Mouse (Mus musculus): ENCODE data around the gene G0s2. TPM values are rescaled to one million over a fixed set of nuclear protein-coding genes. Genes with fewer than 3 reads are reported as not detected.

G0s2 gene
- polyA plus RNA-seq, 1 experiment from 2014 or later = 11.0 TPM

DNA sequence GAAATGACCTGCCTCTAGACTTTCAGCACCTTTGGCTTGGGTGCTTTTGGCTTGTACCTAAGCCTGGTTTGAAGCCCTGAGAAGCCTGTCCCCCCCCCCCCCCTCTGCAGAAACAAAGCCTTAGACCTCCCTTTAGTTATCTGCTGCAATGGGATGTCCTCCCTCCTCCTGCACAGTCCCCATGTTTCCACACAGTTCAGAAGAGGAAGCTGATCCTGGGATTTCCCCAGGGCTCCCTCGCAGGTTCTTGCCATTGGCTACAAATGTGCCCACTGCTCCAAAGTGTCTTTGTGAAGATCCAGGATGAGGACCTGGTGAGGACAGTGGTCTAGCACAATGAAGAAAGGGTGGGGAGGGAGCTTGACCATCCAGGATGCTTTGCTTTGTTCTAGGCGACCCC is 30.1 kb upstream of the G0s2 start:
- Histone ChIP-seq H3K9me3 (no peaks in the 10 kb centered on the region), H3K27me3 (peaks cover 25% of the 10 kb centered on the region; the same call in 1 of the 2 replicates), H3K9ac (replicated peaks) (no peak overlapping the region), H3K36me3 (no peaks in the 10 kb centered on the region), H3K4me1 (0 out of 2 replicates have a peak, but pooled peaks cover 5% of the 10 kb centered on the region), H3K4me3 (no peak overlapping the region), H3K27ac (replicated peaks) (no peak overlapping the region), H3K4me2 (replicated peaks) (no peak overlapping the region)
- ATAC-seq (ENCODE audit: low FRiP score, low read depth) = no peak
- 78% methylated on average over 2 of the region's 2 CpGs for WGBS

DNA sequence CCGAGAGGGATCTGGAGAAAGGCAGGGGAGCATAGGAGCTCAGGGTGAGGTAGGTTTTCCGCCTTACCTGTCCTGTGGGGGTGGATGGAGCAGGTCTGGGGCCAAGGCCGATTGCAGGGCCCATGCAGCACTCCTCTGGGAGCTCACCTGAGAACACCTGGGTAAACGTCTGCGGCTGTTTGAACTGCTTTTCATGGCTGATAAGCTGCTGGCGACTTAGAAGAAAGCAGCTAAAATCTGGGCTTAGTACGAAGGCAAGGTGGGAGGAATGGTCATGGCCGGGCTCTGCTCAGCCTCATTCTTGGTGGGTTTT is 29.0 kb upstream of the G0s2 start:
- 70% methylated on average over 8 of the region's 8 CpGs for WGBS
- Histone ChIP-seq H3K4me2 (replicated peaks) (no peak overlapping the region), H3K36me3 (no peaks in the 10 kb centered on the region), H3K9ac (replicated peaks) (no peak overlapping the region), H3K27ac (replicated peaks) (no peak overlapping the region), H3K9me3 (no peaks in the 10 kb centered on the region), H3K27me3 (peaks cover 25% of the 10 kb centered on the region; the same call in 1 of the 2 replicates), H3K4me3 (no peak overlapping the region), H3K4me1 (0 out of 2 replicates have a peak, but pooled peaks cover 5% of the 10 kb centered on the region)
- no peak for ATAC-seq (ENCODE audit: low FRiP score, low read depth)

DNA sequence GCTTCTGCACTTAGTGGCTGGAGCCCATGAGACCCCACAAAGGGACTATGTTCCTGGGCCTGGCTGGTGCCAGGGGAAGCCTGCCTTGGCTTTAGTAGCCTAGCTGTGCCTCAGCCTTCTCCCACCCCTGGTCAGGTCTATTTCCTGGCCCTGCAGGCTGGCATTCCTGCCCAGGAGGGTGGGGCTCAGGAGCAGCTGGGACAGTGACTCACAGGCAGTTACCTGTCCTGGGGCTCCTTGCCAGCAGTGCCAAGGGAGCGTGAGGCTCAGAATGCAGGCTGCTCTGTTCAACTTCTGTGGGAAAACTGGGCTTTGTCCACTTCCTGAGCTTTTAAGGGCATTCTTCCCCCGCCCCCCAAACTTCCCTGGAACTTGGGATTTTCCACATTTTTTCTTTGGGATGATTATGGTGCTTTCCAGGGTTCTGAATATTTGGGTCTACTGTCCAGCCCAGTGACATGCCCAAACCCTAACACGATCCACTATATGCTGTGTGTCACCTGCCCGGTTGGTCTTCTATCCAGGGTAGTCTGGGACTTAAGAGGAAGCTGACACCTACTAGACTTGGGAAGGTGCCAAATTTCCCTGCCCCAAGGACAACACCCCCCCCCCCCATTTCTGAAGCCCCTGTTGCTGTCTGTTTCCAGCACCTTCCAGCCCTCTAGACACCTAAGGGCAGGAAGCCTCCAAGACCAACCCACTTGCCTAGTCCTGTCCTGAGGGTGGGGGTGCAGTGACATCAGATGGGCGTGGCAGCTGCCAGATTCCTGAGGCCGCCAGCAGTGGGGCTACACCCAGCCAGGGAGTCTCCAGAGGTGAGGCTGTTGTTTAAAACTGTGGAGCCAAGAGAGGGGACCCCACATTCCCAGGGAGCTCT is 28.4 kb upstream of the G0s2 start:
- Histone ChIP-seq H3K4me3 (no peak overlapping the region), H3K36me3 (no peaks in the 10 kb centered on the region), H3K4me2 (replicated peaks) (no peak overlapping the region), H3K9me3 (no peaks in the 10 kb centered on the region), H3K4me1 (0 out of 2 replicates have a peak, but pooled peaks cover 5% of the 10 kb centered on the region), H3K9ac (replicated peaks) (no peak overlapping the region), H3K27me3 (peaks cover 25% of the 10 kb centered on the region; the same call in 1 of the 2 replicates), H3K27ac (replicated peaks) (no peak overlapping the region)
- no peak for ATAC-seq (ENCODE audit: low FRiP score, low read depth)
- 74% methylated on average over 6 of the region's 6 CpGs for WGBS

DNA sequence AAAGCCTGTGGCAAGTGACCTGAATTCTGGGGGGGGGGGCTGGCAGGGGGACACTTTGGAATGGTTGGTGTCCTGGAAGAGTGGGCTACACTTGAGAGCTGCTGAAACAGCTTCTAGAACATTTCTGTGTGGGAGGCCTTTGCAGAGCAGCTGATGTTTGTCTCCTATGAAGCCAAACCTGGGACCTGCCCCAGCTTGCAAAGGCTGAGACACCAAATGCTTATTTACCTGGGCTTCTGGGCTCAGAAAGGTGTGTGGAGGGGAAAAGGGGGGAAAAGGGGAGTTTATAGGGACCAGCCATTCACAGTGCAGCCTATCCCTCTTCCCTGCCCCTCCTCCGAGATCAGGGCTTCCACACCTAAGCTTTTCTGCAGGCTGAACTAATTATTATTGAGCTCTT is 27.0 kb upstream of the G0s2 start:
- 45% methylated on average over 1 of the region's 1 CpGs for WGBS
- no peak overlapping the region for H3K4me2 ChIP-seq (replicated peaks)

DNA sequence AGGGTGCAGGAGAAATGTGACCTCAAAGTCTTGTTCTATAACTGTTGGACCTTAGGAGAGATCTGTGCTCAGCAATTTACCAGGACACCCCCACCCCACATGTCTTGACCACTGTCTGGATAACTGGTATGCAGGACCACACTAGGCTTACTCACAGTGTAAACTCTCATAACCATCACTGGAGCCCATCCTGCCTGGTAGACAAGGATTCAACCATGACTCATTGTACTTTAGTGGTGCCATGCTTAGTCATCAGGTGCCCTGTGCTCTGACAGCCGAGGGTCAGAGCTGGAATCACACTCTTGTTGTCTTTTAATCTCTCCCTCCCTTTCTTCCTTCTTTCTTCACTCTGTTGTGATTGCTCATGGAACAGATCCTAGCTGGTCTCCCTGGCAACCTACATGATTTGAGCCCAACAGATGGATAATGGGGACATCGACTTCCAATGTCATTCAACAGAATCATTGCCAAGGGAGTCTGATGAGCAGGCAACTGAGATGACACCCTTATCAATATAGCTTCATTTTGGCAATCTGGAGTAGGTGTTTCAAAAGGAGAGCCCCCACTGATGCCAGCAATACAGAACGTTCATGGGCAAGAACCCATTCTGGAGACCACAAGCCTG is 25.2 kb upstream of the G0s2 start:
- Histone ChIP-seq H3K36me3 (no peaks in the 10 kb centered on the region), H3K4me3 (no peak overlapping the region), H3K4me2 (replicated peaks) (no peak overlapping the region), H3K9me3 (no peaks in the 10 kb centered on the region), H3K27me3 (peaks cover 21% of the 10 kb centered on the region; the same call in 1 of the 2 replicates), H3K4me1 (no peaks in the 10 kb centered on the region), H3K9ac (replicated peaks) (no peak overlapping the region), H3K27ac (replicated peaks) (no peak overlapping the region)
- ATAC-seq (ENCODE audit: low FRiP score, low read depth) = no peak
- 80% methylated on average over 3 of the region's 3 CpGs for WGBS

More for the DNA sequence above, 27.0 kb upstream of the G0s2 start:
- Histone ChIP-seq H3K9me3 (no peaks in the 10 kb centered on the region), H3K27ac (replicated peaks) (no peak overlapping the region), H3K4me1 (no peaks in the 10 kb centered on the region), H3K27me3 (peaks cover 25% of the 10 kb centered on the region; the same call in 1 of the 2 replicates), H3K9ac (replicated peaks) (no peak overlapping the region), H3K4me3 (no peak overlapping the region), H3K36me3 (no peaks in the 10 kb centered on the region)
- no peak for ATAC-seq (ENCODE audit: low FRiP score, low read depth)

DNA sequence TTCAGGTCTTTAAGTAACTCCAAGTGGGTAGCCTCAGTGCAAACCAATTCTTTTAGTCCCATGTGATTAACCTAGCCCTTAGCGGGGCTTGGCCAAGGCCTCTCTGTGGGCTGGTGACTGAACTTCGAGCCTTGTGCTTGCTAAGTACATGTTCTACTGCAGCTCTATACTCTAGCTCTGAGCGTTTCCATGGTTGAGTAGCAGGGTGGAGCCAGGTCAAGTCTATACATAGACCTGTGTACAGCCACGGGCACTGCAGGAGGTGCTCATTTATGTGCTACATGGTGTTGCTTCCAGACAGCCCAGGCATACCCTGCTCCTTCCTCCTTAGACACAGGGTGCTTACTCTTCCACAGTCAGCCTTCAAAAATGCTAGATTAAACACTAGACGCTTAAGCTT is 22.9 kb upstream of the G0s2 start:
- Histone ChIP-seq H3K27ac (replicated peaks) (no peak overlapping the region), H3K36me3 (no peaks in the 10 kb centered on the region), H3K4me1 (no peaks in the 10 kb centered on the region), H3K9ac (replicated peaks) (no peak overlapping the region), H3K9me3 (no peaks in the 10 kb centered on the region), H3K4me2 (replicated peaks) (no peak overlapping the region), H3K27me3 (no peaks in the 10 kb centered on the region), H3K4me3 (no peak overlapping the region)
- WGBS = 89% methylated on average over 5 of the region's 5 CpGs
- no peak for ATAC-seq (ENCODE audit: low FRiP score, low read depth)

DNA sequence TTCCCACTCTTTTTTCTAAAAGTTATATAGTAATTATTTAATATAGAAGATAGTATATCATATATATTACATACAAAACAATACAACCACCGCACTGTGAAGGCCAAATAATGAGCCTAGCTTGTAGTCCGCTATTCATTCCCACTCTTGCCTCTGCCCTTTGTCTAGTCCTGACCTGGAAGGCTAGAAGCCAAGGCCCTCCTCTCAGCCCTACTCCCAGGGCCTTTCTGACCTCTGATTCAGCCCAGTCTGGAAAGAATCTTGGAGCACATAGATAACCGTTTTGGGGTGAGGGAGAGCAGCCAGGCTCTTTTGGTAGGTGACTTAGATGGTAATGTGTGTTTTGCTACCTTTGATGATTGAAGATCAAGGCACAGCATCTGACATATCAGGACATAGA is 20.9 kb upstream of the G0s2 start:
- Histone ChIP-seq H3K4me2 (replicated peaks) (no peak overlapping the region), H3K4me3 (no peak overlapping the region), H3K9me3 (no peaks in the 10 kb centered on the region), H3K27ac (replicated peaks) (no peak overlapping the region), H3K9ac (replicated peaks) (no peak overlapping the region), H3K27me3 (no peaks in the 10 kb centered on the region), H3K4me1 (no peaks in the 10 kb centered on the region), H3K36me3 (no peaks in the 10 kb centered on the region)
- no peak for ATAC-seq (ENCODE audit: low FRiP score, low read depth)
- 71% methylated on average over 3 of the region's 3 CpGs for WGBS

DNA sequence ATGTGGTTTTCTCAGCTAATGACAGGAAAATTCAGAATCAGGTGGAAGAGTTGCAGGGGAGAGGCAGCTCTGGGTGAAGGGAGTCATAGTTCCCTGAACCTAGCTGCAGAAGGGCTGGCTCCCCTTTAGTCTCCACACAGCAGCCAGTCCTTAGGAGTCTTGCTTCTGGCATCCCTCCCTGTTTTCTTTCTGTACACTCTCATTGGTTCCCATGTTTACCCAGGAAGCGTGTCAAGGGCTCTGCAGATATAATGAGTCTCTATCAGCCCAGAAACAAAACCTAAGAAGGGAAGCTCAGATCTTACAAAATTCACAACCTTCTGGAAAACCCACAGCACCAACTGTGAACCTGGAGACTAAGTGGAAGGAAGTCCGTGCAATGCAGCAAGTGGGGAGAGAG is 20.0 kb upstream of the G0s2 start:
- Histone ChIP-seq H3K4me2 (replicated peaks) (no peak overlapping the region), H3K4me3 (no peak overlapping the region), H3K36me3 (no peaks in the 10 kb centered on the region), H3K9me3 (no peaks in the 10 kb centered on the region), H3K9ac (replicated peaks) (no peak overlapping the region), H3K27ac (replicated peaks) (no peak overlapping the region), H3K4me1 (no peaks in the 10 kb centered on the region), H3K27me3 (no peaks in the 10 kb centered on the region)
- 72% methylated on average over 2 of the region's 2 CpGs for WGBS
- no peak for ATAC-seq (ENCODE audit: low FRiP score, low read depth)

DNA sequence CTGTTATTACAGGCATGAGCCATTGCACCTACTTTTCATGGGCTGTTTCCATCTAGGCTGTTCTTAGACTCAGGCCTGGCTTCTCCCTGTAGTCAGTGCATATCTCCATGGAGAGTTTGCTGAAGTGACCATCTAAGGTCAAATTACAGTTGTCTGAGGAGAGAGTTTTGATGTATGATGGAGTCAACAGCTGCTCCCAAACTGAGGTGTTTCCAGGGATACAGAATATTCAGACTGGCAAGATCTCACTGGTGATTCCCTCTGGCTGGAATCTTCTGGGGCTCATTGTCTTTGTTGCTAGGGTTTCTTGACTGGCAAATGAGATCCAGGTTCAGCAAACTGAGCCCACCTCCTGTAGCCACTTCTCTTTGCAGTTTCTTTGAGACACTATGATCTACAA is 17.7 kb upstream of the G0s2 start:
- no peaks in the 10 kb centered on the region for H3K27me3 ChIP-seq
- H3K9me3 ChIP-seq = no peaks in the 10 kb centered on the region
- H3K4me2 ChIP-seq (replicated peaks) = no peak overlapping the region
- no peak for ATAC-seq (ENCODE audit: low FRiP score, low read depth)
- H3K4me1 ChIP-seq = no peaks in the 10 kb centered on the region
- H3K4me3 ChIP-seq = no peak overlapping the region
- H3K36me3 ChIP-seq = no peaks in the 10 kb centered on the region
- H3K9ac ChIP-seq (replicated peaks) = no peak overlapping the region
- no peak overlapping the region for H3K27ac ChIP-seq (replicated peaks)

DNA sequence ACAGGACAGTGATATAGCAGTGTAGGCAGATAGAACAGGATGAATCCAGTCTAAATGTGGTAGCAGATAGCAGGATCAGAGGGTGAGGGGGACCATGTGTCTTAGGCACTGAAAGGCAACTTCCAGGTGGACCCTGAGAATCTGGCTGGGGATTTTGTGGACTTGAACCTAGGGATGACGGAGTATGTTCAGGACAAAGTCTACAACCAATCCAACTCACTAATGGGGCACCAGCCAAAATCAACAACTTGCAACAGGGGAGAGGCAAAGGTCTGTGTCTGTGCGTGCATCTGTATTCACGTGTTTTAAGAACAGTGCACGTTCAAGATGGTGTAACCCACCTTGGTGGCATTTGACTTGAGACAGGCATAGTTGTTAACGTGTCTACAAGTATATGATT is 16.9 kb upstream of the G0s2 start:
- WGBS = 94% methylated on average over 5 of the region's 5 CpGs
- no peak overlapping the region for H3K9ac ChIP-seq (replicated peaks)
- H3K9me3 ChIP-seq = no peaks in the 10 kb centered on the region
- no peak overlapping the region for H3K4me3 ChIP-seq
- ATAC-seq (ENCODE audit: low FRiP score, low read depth) = no peak
- no peak overlapping the region for H3K4me2 ChIP-seq (replicated peaks)
- H3K27me3 ChIP-seq = no peaks in the 10 kb centered on the region
- H3K36me3 ChIP-seq = no peaks in the 10 kb centered on the region
- H3K27ac ChIP-seq (replicated peaks) = no peak overlapping the region
- no peaks in the 10 kb centered on the region for H3K4me1 ChIP-seq

DNA sequence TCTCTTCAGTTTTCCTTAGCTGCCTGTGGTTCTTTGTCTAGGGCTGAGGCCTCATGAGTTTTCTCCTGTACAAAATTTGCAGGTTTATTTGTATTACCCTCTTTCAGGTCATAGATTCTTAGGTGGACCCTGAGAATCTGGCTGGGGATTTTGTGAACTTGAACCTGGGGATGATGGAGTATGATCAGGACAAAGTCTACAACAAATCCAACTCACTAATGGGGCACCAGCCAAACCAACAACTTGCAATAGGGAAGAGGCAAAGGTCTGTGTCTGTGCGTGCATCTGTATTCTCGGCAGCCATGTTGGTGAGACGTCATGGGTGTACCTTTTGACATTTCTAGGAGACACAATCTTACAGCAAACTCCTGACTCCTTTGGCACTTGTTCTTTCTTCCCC is 16.1 kb upstream of the G0s2 start:
- no peaks in the 10 kb centered on the region for H3K36me3 ChIP-seq
- no peaks in the 10 kb centered on the region for H3K27me3 ChIP-seq
- H3K9ac ChIP-seq (replicated peaks) = no peak overlapping the region
- no peak overlapping the region for H3K4me2 ChIP-seq (replicated peaks)
- H3K4me1 ChIP-seq = no peaks in the 10 kb centered on the region
- no peaks in the 10 kb centered on the region for H3K9me3 ChIP-seq
- H3K4me3 ChIP-seq = no peak overlapping the region
- 91% methylated on average over 3 of the region's 3 CpGs for WGBS
- no peak overlapping the region for H3K27ac ChIP-seq (replicated peaks)
- ATAC-seq (ENCODE audit: low FRiP score, low read depth) = no peak

DNA sequence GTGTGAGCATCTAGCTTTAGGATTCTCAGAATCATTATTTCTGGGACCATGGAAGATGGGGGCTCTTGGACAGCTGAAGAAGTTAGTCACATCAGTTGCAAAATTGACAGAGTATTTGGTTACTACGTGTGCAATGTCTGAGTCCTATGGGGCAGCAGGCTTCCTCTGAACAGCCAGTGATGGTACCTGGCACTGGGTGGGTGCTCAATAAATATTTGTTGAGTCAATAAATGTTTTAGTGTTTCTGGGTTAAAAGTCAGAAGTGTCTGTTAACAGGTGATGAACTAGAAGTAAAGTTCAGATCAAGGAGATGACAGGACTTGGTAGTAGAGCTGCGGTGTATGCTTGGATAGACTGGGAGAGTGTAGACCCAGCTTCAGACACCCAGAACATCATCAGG is 14.6 kb upstream of the G0s2 start:
- Histone ChIP-seq H3K36me3 (no peaks in the 10 kb centered on the region), H3K4me1 (no peaks in the 10 kb centered on the region), H3K9me3 (no peaks in the 10 kb centered on the region), H3K4me2 (replicated peaks) (no peak overlapping the region), H3K27me3 (no peaks in the 10 kb centered on the region), H3K27ac (replicated peaks) (no peak overlapping the region), H3K9ac (replicated peaks) (no peak overlapping the region), H3K4me3 (no peak overlapping the region)
- no peak for ATAC-seq (ENCODE audit: low FRiP score, low read depth)
- WGBS = 89% methylated on average over 2 of the region's 2 CpGs

All from midbrain, embryonic 12.5 days (tissue).